Mouse (Mus musculus): ENCODE measurements at regions not wholly inside any gene's neighbourhood (a gene's known extent, or its start where the extent isn't known, plus 50 kb on each side); places are given as distances from the start of the nearest gene placed in this dataset.

DNA sequence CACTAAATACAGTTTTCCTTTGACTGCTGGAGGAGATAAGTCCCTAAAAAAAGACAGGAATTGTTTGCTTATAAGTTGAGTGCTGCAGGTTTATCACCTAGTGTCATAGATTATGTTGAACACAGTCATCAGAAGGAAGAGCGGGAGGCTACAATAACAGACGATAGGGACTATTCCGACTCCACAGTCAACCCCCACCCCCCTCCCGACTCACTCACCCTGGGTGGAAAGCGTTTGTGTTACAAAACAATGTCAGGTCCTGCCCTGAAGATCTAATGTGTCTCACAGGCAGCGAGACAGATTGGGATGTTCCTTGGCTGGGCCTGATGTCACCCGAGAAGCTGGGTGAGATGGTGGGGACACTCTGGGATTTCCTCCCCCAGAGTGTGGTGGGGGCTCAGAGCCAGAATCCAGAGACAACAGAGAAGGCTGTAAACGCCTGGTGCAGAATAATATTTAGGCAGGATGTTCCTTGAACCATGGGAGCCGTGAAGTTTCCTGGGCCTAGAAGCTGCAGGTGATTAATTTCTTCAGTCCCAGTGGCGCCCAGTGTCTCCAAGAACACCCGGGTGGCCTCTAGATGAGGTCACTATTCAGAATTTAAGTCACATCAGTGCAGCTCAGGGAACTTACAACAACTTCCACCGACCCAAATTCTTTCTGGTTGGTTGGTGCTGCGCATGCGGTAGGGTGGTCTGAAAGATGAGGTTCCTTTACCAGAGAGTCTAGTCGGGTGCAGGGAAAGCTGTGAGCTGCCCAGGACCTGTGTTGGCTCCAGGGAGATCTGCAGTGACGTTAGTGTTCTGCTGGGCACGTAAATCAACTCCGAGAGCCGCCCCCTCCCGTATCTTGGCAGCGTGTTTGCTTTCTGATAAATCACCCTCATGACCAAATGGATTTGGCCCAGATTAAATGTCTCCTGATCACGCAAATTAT lies 181.1 kb upstream of the Bmper start:
- Histone ChIP-seq H3K4me1 (ENCODE audit: control insufficient read depth, insufficient read depth, low read length) (peaks cover 12% of the 10 kb centered on the region), H3K4me2 (ENCODE audit: low read depth, severe bottlenecking) (no peak overlapping the region), H3K27me3 (ENCODE audit: control insufficient read depth, insufficient read depth, low read length) (no peaks in the 10 kb centered on the region), H3K36me3 (ENCODE audit: control insufficient read depth, insufficient read depth, low read length) (no peaks in the 10 kb centered on the region), H3K9me3 (ENCODE audit: control insufficient read depth, low read length) (no peaks in the 10 kb centered on the region), H3K27ac (replicated peaks; ENCODE audit: low read depth, low read length) (0 out of 2 replicates have a peak overlapping the region, but pooled peaks have one; percentile 40), H3K4me3 (ENCODE audit: low read depth, low read length) (no peak overlapping the region), H3K9ac (ENCODE audit: low read length) (no peak overlapping the region)
- DNase-seq (ENCODE audit: low spot score) (no peak), ATAC-seq (ENCODE audit: insufficient number of reproducible peaks, low FRiP score, low TSS enrichment, low read depth) (no peak)
- 49% methylated on average over 22 of the region's 22 CpGs for WGBS

- Histone ChIP-seq H3K4me3 (ENCODE audit: low read depth, low read length) (no peak overlapping the region), H3K4me2 (ENCODE audit: low read depth, severe bottlenecking) (no peak overlapping the region), H3K4me1 (ENCODE audit: control insufficient read depth, insufficient read depth, low read length) (peaks cover 6% of the 10 kb centered on the region; the same call in 1 of the 2 replicates), H3K36me3 (ENCODE audit: control insufficient read depth, insufficient read depth, low read length) (no peaks in the 10 kb centered on the region), H3K27ac (replicated peaks; ENCODE audit: low read depth, low read length) (no peak overlapping the region), H3K9ac (ENCODE audit: low read length) (no peak overlapping the region), H3K9me3 (ENCODE audit: control insufficient read depth, low read length) (no peaks in the 10 kb centered on the region), H3K27me3 (ENCODE audit: control insufficient read depth, insufficient read depth, low read length) (no peaks in the 10 kb centered on the region)
- DNase-seq (ENCODE audit: low spot score): no peak
- 81% methylated on average over 4 of the region's 4 CpGs for WGBS
- ATAC-seq (ENCODE audit: insufficient number of reproducible peaks, low FRiP score, low TSS enrichment, low read depth): no peak
Observed at GRCm38 (mm10) chr9:23043006-23043405, 179.9 kb upstream of the Bmper start.

- no peaks in the 10 kb centered on the region for H3K27me3 ChIP-seq (ENCODE audit: control insufficient read depth, insufficient read depth, low read length)
- no peak overlapping the region for H3K4me3 ChIP-seq (ENCODE audit: low read depth, low read length)
- ATAC-seq (ENCODE audit: insufficient number of reproducible peaks, low FRiP score, low TSS enrichment, low read depth) (no peak), DNase-seq (ENCODE audit: low spot score) (no peak)
- WGBS: 3% methylated on average over 2 of the region's 2 CpGs
- no peak overlapping the region for H3K4me2 ChIP-seq (ENCODE audit: low read depth, severe bottlenecking)
- no peak overlapping the region for H3K27ac ChIP-seq (replicated peaks; ENCODE audit: low read depth, low read length)
- no peaks in the 10 kb centered on the region for H3K36me3 ChIP-seq (ENCODE audit: control insufficient read depth, insufficient read depth, low read length)
- peaks cover 6% of the 10 kb centered on the region; the same call in 1 of the 2 replicates for H3K4me1 ChIP-seq (ENCODE audit: control insufficient read depth, insufficient read depth, low read length)
- H3K9ac ChIP-seq (ENCODE audit: low read length): no peak overlapping the region
- no peaks in the 10 kb centered on the region for H3K9me3 ChIP-seq (ENCODE audit: control insufficient read depth, low read length)
Observed at GRCm38 (mm10) chr9:23045486-23045885, 177.4 kb upstream of the Bmper start.

GRCm38 (mm10) chr9:23050751-23051150 lies 172.1 kb upstream of the Bmper start:
- Histone ChIP-seq H3K4me2 (ENCODE audit: low read depth, severe bottlenecking) (no peak overlapping the region), H3K4me1 (ENCODE audit: control insufficient read depth, insufficient read depth, low read length) (no peaks in the 10 kb centered on the region), H3K36me3 (ENCODE audit: control insufficient read depth, insufficient read depth, low read length) (no peaks in the 10 kb centered on the region), H3K27ac (replicated peaks; ENCODE audit: low read depth, low read length) (no peak overlapping the region), H3K4me3 (ENCODE audit: low read depth, low read length) (no peak overlapping the region), H3K27me3 (ENCODE audit: control insufficient read depth, insufficient read depth, low read length) (no peaks in the 10 kb centered on the region), H3K9me3 (ENCODE audit: control insufficient read depth, low read length) (no peaks in the 10 kb centered on the region), H3K9ac (ENCODE audit: low read length) (no peak overlapping the region)
- 49% methylated on average over 2 of the region's 2 CpGs for WGBS
- DNase-seq (ENCODE audit: low spot score) (no peak), ATAC-seq (ENCODE audit: insufficient number of reproducible peaks, low FRiP score, low TSS enrichment, low read depth) (no peak)

DNA sequence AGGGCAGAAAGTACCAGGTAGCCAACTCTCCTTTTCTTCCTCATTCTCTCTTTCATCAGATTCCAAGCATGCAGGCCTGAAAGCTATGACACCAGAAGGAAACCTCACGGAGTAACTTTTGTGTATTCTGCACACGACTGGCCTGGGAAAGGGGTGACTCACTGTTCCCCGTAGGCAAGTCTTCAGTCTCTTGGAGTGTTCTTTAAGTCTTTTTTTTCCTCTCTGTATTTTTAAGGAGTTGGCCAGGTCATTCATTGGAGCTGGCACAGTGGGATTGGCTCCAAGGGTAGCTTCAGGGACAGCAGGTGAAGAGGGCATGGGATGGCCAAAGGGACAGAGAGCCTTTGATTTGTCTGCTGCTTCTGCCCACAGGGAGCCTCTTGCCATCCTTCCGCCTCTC lies 163.3 kb upstream of the Bmper start:
- ATAC-seq (ENCODE audit: insufficient number of reproducible peaks, low FRiP score, low TSS enrichment, low read depth): no peak
- no peaks in the 10 kb centered on the region for H3K36me3 ChIP-seq (ENCODE audit: control insufficient read depth, insufficient read depth, low read length)
- peaks cover 12% of the 10 kb centered on the region; the same call in 1 of the 2 replicates for H3K4me1 ChIP-seq (ENCODE audit: control insufficient read depth, insufficient read depth, low read length)
- no peaks in the 10 kb centered on the region for H3K27me3 ChIP-seq (ENCODE audit: control insufficient read depth, insufficient read depth, low read length)
- no peak overlapping the region for H3K9ac ChIP-seq (ENCODE audit: low read length)
- no peaks in the 10 kb centered on the region for H3K9me3 ChIP-seq (ENCODE audit: control insufficient read depth, low read length)
- no peak overlapping the region for H3K4me2 ChIP-seq (ENCODE audit: low read depth, severe bottlenecking)
- no peak overlapping the region for H3K4me3 ChIP-seq (ENCODE audit: low read depth, low read length)
- DNase-seq (ENCODE audit: low spot score): no peak
- H3K27ac ChIP-seq (replicated peaks; ENCODE audit: low read depth, low read length): no peak overlapping the region
- WGBS: 86% methylated on average over 4 of the region's 4 CpGs

- DNase-seq (ENCODE audit: low spot score) (no peak), ATAC-seq (ENCODE audit: insufficient number of reproducible peaks, low FRiP score, low TSS enrichment, low read depth) (no peak)
- H3K27me3 ChIP-seq (ENCODE audit: control insufficient read depth, insufficient read depth, low read length): no peaks in the 10 kb centered on the region
- H3K9ac ChIP-seq (ENCODE audit: low read length): no peak overlapping the region
- H3K4me2 ChIP-seq (ENCODE audit: low read depth, severe bottlenecking): no peak overlapping the region
- H3K4me1 ChIP-seq (ENCODE audit: control insufficient read depth, insufficient read depth, low read length): peaks cover 12% of the 10 kb centered on the region; the same call in 1 of the 2 replicates
- no peak overlapping the region for H3K27ac ChIP-seq (replicated peaks; ENCODE audit: low read depth, low read length)
- no peaks in the 10 kb centered on the region for H3K9me3 ChIP-seq (ENCODE audit: control insufficient read depth, low read length)
- H3K36me3 ChIP-seq (ENCODE audit: control insufficient read depth, insufficient read depth, low read length): no peaks in the 10 kb centered on the region
- H3K4me3 ChIP-seq (ENCODE audit: low read depth, low read length): no peak overlapping the region
Observed at GRCm38 (mm10) chr9:23060526-23060925, 162.3 kb upstream of the Bmper start.

GRCm38 (mm10) chr9:23061179-23061929 lies 161.5 kb upstream of the Bmper start:
- ATAC-seq (ENCODE audit: insufficient number of reproducible peaks, low FRiP score, low TSS enrichment, low read depth) (no peak), DNase-seq (ENCODE audit: low spot score) (no peak)
- H3K27me3 ChIP-seq (ENCODE audit: control insufficient read depth, insufficient read depth, low read length): no peaks in the 10 kb centered on the region
- H3K9me3 ChIP-seq (ENCODE audit: control insufficient read depth, low read length): no peaks in the 10 kb centered on the region
- H3K36me3 ChIP-seq (ENCODE audit: control insufficient read depth, insufficient read depth, low read length): no peaks in the 10 kb centered on the region
- no peak overlapping the region for H3K4me2 ChIP-seq (ENCODE audit: low read depth, severe bottlenecking)
- 33% methylated on average over 4 of the region's 4 CpGs for WGBS
- no peak overlapping the region for H3K9ac ChIP-seq (ENCODE audit: low read length)
- no peak overlapping the region for H3K4me3 ChIP-seq (ENCODE audit: low read depth, low read length)
- H3K27ac ChIP-seq (replicated peaks; ENCODE audit: low read depth, low read length): 0 out of 2 replicates have a peak overlapping the region, but pooled peaks have one; percentile 3
- peaks cover 12% of the 10 kb centered on the region; the same call in 1 of the 2 replicates for H3K4me1 ChIP-seq (ENCODE audit: control insufficient read depth, insufficient read depth, low read length)

DNA sequence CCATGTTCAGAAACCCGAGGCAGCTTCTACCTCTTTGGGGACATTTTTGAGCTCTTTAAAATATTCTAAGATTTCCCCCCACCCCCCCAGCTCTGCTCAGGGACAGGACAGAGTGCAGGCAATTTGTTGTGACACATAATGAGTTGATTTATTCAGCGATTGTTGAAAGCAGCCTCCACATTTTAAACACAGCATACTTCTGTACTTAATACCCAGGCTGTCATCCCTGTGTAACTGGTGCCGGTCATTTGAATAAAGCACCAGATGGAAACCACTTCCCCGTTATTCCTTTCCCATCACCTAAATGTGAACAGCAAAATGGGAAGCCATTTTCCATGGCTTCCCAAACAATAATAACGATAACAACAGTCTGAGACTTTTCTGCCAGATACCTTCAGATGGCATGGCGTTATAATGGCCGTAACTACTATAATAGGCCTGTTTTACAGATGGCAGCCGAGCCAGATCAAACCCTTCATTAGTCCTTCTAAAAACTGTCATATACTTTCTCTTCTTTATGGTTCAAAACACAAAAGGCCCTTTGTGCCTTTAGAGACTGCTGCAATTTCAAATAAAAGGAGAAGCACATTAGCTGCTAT lies 160.7 kb upstream of the Bmper start:
- Histone ChIP-seq H3K36me3 (ENCODE audit: control insufficient read depth, insufficient read depth, low read length) (no peaks in the 10 kb centered on the region), H3K4me1 (ENCODE audit: control insufficient read depth, insufficient read depth, low read length) (peaks cover 12% of the 10 kb centered on the region; the same call in 1 of the 2 replicates), H3K9me3 (ENCODE audit: control insufficient read depth, low read length) (no peaks in the 10 kb centered on the region), H3K4me2 (ENCODE audit: low read depth, severe bottlenecking) (no peak overlapping the region), H3K9ac (ENCODE audit: low read length) (no peak overlapping the region), H3K27ac (replicated peaks; ENCODE audit: low read depth, low read length) (no peak overlapping the region), H3K4me3 (ENCODE audit: low read depth, low read length) (no peak overlapping the region), H3K27me3 (ENCODE audit: control insufficient read depth, insufficient read depth, low read length) (no peaks in the 10 kb centered on the region)
- ATAC-seq (ENCODE audit: insufficient number of reproducible peaks, low FRiP score, low TSS enrichment, low read depth): no peak
- no peak for DNase-seq (ENCODE audit: low spot score)
- 41% methylated on average over 8 of the region's 8 CpGs for WGBS

Measured in limb, embryonic 11.5 days (tissue).